Mouse (Mus musculus): ENCODE data around the gene Bsnd. TPM values are rescaled to one million over a fixed set of nuclear protein-coding genes. Genes with fewer than 3 reads are reported as not detected.

Bsnd gene
- polyA plus RNA-seq, 1 experiment from 2014 or later = not detected

- Histone ChIP-seq H3K4me2 (replicated peaks) (no peak overlapping the region), H3K27ac (no peak overlapping the region), H3K9ac (no peak overlapping the region), H3K36me3 (no peaks in the 10 kb centered on the region), H3K27me3 (0 out of 2 replicates have a peak, but pooled peaks cover 2% of the 10 kb centered on the region), H3K4me1 (no peaks in the 10 kb centered on the region), H3K4me3 (no peak overlapping the region), H3K9me3 (no peaks in the 10 kb centered on the region)
- WGBS = 60% methylated on average over 4 of the region's 4 CpGs
- ATAC-seq (ENCODE audit: insufficient number of reproducible peaks, insufficient read depth, low FRiP score, low TSS enrichment) = no peak
These were observed 17.8 kb upstream of the Bsnd start for GRCm38 (mm10) chr4:106509888-106510287.

GRCm38 (mm10) chr4:106505453-106506058 lies 13.5 kb upstream of the Bsnd start:
- Histone ChIP-seq H3K9ac (no peak overlapping the region), H3K9me3 (no peaks in the 10 kb centered on the region; the same call in 1 of the 2 replicates), H3K4me3 (no peak overlapping the region), H3K27me3 (no peaks in the 10 kb centered on the region), H3K36me3 (no peaks in the 10 kb centered on the region), H3K27ac (no peak overlapping the region), H3K4me1 (no peaks in the 10 kb centered on the region), H3K4me2 (replicated peaks) (no peak overlapping the region)
- ATAC-seq (ENCODE audit: insufficient number of reproducible peaks, insufficient read depth, low FRiP score, low TSS enrichment) = no peak
- WGBS = 76% methylated on average over 14 of the region's 14 CpGs

DNA sequence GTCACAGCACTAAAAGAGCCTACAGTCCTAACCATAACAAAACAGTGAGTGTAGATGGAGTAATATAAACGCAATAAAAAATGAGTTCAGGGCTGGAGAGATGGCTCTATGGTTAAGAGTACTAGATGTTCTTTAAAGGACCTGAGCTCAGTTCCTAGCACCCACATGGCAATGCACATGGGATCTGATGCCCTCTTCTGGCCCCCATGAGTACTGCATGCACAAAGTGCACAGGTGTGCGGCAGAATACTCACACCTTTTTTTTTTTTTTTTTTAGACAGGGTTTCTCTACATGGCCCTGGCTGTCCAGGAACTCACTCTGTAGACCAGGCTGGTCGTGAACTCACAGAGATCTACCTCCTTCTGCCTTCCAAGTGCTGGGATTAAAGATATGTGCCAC lies 11.5 kb upstream of the Bsnd start:
- H3K27ac ChIP-seq = no peak overlapping the region
- peaks cover 12% of the 10 kb centered on the region for H3K4me1 ChIP-seq
- no peak overlapping the region for H3K4me3 ChIP-seq
- ATAC-seq (ENCODE audit: insufficient number of reproducible peaks, insufficient read depth, low FRiP score, low TSS enrichment) = no peak
- no peak overlapping the region for H3K9ac ChIP-seq
- H3K4me2 ChIP-seq (replicated peaks) = no peak overlapping the region
- H3K27me3 ChIP-seq = no peaks in the 10 kb centered on the region
- no peaks in the 10 kb centered on the region; the same call in 1 of the 2 replicates for H3K9me3 ChIP-seq
- WGBS = 88% methylated on average over 3 of the region's 3 CpGs
- H3K36me3 ChIP-seq = no peaks in the 10 kb centered on the region

DNA sequence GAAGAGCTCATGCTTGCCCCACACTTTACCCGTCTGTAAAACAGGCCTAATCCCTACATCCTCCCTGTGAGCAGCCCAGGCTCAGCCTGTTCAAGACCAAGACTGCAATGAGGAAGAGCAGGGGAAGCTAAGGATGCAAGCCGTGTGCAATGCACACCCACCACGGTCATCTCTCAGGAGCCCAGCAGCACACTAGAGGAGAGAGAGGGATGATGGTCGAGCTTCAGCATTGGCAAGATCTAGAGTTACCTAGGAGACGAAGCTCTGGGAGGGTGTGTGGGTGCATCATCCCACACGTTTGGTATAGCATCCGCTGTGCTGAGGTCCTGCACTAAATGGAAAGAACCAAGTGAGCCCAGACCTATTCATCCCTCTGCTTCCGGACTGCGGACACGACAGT lies 8.0 kb upstream of the Bsnd start:
- H3K4me3 ChIP-seq = no peak overlapping the region
- no peak overlapping the region for H3K4me2 ChIP-seq (replicated peaks)
- H3K27me3 ChIP-seq = no peaks in the 10 kb centered on the region
- H3K9ac ChIP-seq = no peak overlapping the region
- H3K9me3 ChIP-seq = no peaks in the 10 kb centered on the region; the same call in 1 of the 2 replicates
- peaks cover 22% of the 10 kb centered on the region for H3K4me1 ChIP-seq
- no peak overlapping the region for H3K27ac ChIP-seq
- ATAC-seq (ENCODE audit: insufficient number of reproducible peaks, insufficient read depth, low FRiP score, low TSS enrichment) = no peak
- WGBS = 82% methylated on average over 10 of the region's 10 CpGs
- H3K36me3 ChIP-seq = no peaks in the 10 kb centered on the region

GRCm38 (mm10) chr4:106498471-106498844 lies 6.4 kb upstream of the Bsnd start:
- H3K4me1 ChIP-seq = peaks cover 22% of the 10 kb centered on the region
- no peak overlapping the region for H3K4me2 ChIP-seq (replicated peaks)
- H3K9me3 ChIP-seq = no peaks in the 10 kb centered on the region; the same call in 1 of the 2 replicates
- H3K27me3 ChIP-seq = no peaks in the 10 kb centered on the region
- no peak overlapping the region for H3K9ac ChIP-seq
- H3K36me3 ChIP-seq = no peaks in the 10 kb centered on the region
- H3K27ac ChIP-seq = peak overlapping the region; percentile 12; the same call in 1 of the 2 replicates
- no peak overlapping the region for H3K4me3 ChIP-seq
- ATAC-seq (ENCODE audit: insufficient number of reproducible peaks, insufficient read depth, low FRiP score, low TSS enrichment) = peak; percentile 6; the same call in 1 of the 2 replicates
- whole genome bisulfite sequencing = 19% methylated on average over 3 of the region's 3 CpGs

DNA sequence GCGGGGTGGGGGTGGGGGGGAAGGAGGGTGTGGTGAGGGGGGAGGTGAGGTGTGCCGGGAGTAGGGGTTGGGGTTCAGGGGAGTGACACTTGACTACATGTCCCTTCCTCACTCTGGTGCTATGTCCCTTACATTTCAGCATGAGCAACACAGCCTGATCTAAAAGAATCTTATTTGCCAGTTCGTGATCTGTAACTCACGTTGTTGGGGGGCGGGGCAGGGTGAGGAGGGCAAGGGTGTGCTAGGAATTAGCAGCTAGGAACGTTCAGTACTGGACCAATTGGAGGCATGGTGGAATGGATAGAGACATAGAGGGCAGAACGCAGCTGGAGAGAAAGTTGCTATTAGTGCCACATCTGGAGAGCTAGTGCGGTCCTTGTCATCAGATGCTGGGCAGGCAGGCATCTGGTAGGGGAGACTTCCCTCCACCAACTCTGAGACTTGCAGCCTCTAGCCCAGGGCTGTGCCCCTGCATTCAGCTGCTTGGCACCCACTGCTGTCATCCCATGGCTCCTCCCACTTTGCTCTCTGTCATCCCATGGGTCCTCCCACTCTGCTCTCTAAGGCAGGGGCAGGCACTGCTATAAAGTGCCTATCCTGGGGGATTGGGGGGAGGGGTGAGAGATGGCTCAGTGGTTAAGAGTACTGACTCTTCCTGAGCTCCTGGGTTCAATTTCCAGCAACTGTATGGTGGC lies 5.8 kb upstream of the Bsnd start:
- Histone ChIP-seq H3K9ac (no peak overlapping the region), H3K36me3 (no peaks in the 10 kb centered on the region), H3K4me2 (replicated peaks) (no peak overlapping the region), H3K27me3 (no peaks in the 10 kb centered on the region), H3K9me3 (no peaks in the 10 kb centered on the region), H3K27ac (no peak overlapping the region), H3K4me3 (no peak overlapping the region), H3K4me1 (peaks cover 22% of the 10 kb centered on the region)
- 45% methylated on average over 8 of the region's 8 CpGs for WGBS
- ATAC-seq (ENCODE audit: insufficient number of reproducible peaks, insufficient read depth, low FRiP score, low TSS enrichment) = peak; percentile 8; the same call in 1 of the 2 replicates

GRCm38 (mm10) chr4:106496833-106497232 lies 4.8 kb upstream of the Bsnd start:
- H3K4me3 ChIP-seq = no peak overlapping the region
- WGBS = 61% methylated on average over 6 of the region's 6 CpGs
- 0 out of 2 replicates have a peak, but pooled peaks have one; percentile 7 for ATAC-seq (ENCODE audit: insufficient number of reproducible peaks, insufficient read depth, low FRiP score, low TSS enrichment)
- H3K36me3 ChIP-seq = no peaks in the 10 kb centered on the region
- no peaks in the 10 kb centered on the region for H3K9me3 ChIP-seq
- no peak overlapping the region for H3K27ac ChIP-seq
- no peak overlapping the region for H3K4me2 ChIP-seq (replicated peaks)
- H3K9ac ChIP-seq = no peak overlapping the region
- H3K4me1 ChIP-seq = peaks cover 22% of the 10 kb centered on the region
- no peaks in the 10 kb centered on the region for H3K27me3 ChIP-seq

DNA sequence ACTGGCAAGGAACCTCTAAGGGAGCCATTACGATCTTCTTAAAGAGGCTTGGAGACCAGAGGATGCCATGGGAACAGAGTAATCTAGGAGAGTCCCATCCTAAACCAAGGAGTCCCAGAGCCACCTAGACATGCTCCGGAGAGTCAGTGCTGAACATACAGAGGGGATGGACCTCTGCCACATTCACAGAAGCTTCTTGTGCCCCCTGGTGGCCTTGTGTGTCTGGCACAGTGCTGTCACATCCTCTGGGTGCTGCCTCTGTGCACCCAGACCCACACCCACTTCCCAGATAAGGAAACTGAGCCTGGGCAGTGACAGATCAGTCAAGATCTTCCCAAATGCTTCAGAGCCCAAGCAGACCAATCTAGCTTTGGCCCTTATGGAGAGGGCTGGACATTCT lies 1.6 kb upstream of the Bsnd start:
- Histone ChIP-seq H3K4me2 (replicated peaks) (no peak overlapping the region), H3K4me1 (peaks cover 10% of the 10 kb centered on the region), H3K27me3 (no peaks in the 10 kb centered on the region), H3K4me3 (no peak overlapping the region), H3K36me3 (no peaks in the 10 kb centered on the region), H3K27ac (no peak overlapping the region), H3K9me3 (no peaks in the 10 kb centered on the region), H3K9ac (no peak overlapping the region)
- ATAC-seq (ENCODE audit: insufficient number of reproducible peaks, insufficient read depth, low FRiP score, low TSS enrichment) = no peak
- WGBS = 72% methylated on average over 2 of the region's 2 CpGs

DNA sequence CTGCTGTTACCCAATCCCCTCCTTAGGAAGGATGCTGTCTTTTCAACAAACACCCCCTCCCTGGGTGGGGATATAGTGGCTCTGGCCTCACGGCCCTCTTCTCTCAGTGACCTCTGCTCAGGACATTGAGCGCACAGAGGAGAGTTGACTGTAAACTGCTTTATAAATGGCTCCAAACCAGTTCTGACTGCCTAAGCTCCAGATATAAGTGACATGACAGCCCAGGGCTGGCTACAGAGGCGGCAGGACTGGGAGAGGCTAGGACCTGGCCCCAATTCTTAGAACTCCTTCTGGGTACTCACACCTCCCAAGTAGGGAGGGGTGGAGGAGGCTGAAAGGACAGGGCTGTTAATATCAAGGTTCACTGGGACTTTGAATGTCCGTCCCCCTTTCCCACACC lies 1.5 kb downstream of the Bsnd start:
- Histone ChIP-seq H3K4me2 (replicated peaks) (no peak overlapping the region), H3K27ac (no peak overlapping the region)
- WGBS = 68% methylated on average over 4 of the region's 4 CpGs

GRCm38 (mm10) chr4:106483831-106484230 lies 8.3 kb downstream of the Bsnd start:
- ATAC-seq (ENCODE audit: insufficient number of reproducible peaks, insufficient read depth, low FRiP score, low TSS enrichment) = no peak
- H3K9me3 ChIP-seq = no peaks in the 10 kb centered on the region
- WGBS = 87% methylated on average over 1 of the region's 1 CpGs
- H3K4me3 ChIP-seq = no peak overlapping the region
- no peaks in the 10 kb centered on the region for H3K36me3 ChIP-seq
- no peak overlapping the region for H3K27ac ChIP-seq
- no peaks in the 10 kb centered on the region for H3K4me1 ChIP-seq
- peaks cover 13% of the 10 kb centered on the region for H3K27me3 ChIP-seq
- no peak overlapping the region for H3K9ac ChIP-seq
- H3K4me2 ChIP-seq (replicated peaks) = no peak overlapping the region

More for the DNA sequence above, 1.5 kb downstream of the Bsnd start:
- ATAC-seq (ENCODE audit: insufficient number of reproducible peaks, insufficient read depth, low FRiP score, low TSS enrichment) = no peak
- Histone ChIP-seq H3K9ac (no peak overlapping the region), H3K9me3 (no peaks in the 10 kb centered on the region), H3K27me3 (no peaks in the 10 kb centered on the region), H3K4me3 (no peak overlapping the region), H3K4me1 (no peaks in the 10 kb centered on the region), H3K36me3 (no peaks in the 10 kb centered on the region)

DNA sequence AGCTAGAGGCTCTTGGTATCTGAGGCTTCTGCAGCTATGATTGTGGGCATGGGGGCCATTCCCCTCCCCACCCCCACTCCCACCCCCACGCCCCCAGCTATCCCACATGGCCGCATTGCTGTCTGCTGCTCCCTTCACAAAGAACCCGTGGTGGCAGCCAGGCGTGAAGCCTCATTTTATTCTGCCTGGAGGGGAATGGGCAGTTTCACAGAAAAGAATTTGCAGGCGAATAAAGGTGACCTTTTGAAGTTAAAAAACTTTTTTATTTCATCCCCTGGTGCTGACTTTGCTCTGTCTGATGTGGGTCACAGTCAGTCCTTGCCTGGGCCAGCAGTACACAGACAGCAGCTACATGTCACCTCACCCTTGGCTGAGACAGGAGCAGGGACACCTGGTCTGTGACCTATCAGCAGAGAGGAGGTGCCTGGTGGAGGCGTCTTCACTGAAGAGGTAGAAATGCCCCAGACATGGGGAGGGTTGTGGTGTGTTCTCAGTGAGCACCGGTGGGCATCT lies 8.8 kb downstream of the Bsnd start:
- ATAC-seq (ENCODE audit: insufficient number of reproducible peaks, insufficient read depth, low FRiP score, low TSS enrichment) = no peak
- no peak overlapping the region for H3K4me3 ChIP-seq
- no peaks in the 10 kb centered on the region for H3K9me3 ChIP-seq
- WGBS = 43% methylated on average over 7 of the region's 7 CpGs
- H3K4me2 ChIP-seq (replicated peaks) = no peak overlapping the region
- no peaks in the 10 kb centered on the region for H3K36me3 ChIP-seq
- no peak overlapping the region for H3K27ac ChIP-seq
- no peak overlapping the region for H3K9ac ChIP-seq
- H3K27me3 ChIP-seq = peaks cover 13% of the 10 kb centered on the region
- no peaks in the 10 kb centered on the region for H3K4me1 ChIP-seq

DNA sequence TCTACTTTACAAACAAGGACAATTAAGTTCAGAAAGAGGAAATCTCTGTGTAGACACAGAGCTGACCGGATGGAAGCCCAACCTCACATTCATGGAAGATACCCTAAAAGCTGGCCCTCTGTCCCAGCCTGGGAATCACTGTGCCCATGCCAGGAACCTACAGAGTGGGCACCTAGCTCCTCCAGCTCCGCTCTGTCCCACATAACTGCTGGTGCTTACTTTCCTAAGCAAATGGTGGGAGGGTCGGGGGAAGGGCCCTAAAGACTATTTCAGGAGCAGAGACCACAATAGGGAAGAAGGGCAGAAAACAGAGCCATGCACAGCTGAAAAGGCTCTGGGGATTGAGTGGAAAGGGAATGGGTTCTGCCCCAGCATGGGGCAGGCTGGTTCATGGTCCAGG lies 11.5 kb downstream of the Bsnd start:
- no peak for ATAC-seq (ENCODE audit: insufficient number of reproducible peaks, insufficient read depth, low FRiP score, low TSS enrichment)
- no peaks in the 10 kb centered on the region for H3K4me1 ChIP-seq
- H3K9me3 ChIP-seq = no peaks in the 10 kb centered on the region
- no peak overlapping the region for H3K4me2 ChIP-seq (replicated peaks)
- H3K27me3 ChIP-seq = peaks cover 13% of the 10 kb centered on the region
- 81% methylated on average over 3 of the region's 3 CpGs for WGBS
- H3K27ac ChIP-seq = no peak overlapping the region
- H3K4me3 ChIP-seq = no peak overlapping the region
- H3K9ac ChIP-seq = no peak overlapping the region
- H3K36me3 ChIP-seq = no peaks in the 10 kb centered on the region

Data from embryonic facial prominence, embryonic 12.5 days (tissue).